Mouse (Mus musculus): ENCODE measurements around the gene Zdhhc20. TPM values are rescaled to one million over a fixed set of nuclear protein-coding genes. Genes with fewer than 3 reads are reported as not detected.

The Zdhhc20 gene
- total and polyA plus RNA-seq, 3 experiments = 4.6 to 11.4 TPM; not detected in 1

GRCm38 (mm10) chr14:57910501-57911068, 20.5 kb upstream of the Zdhhc20 start (continued):
- TF ChIP-seq JUND (IDR thresholded peaks at IDR 0.05; ENCODE audit: low read depth, low read length) (no peak), TBP (IDR thresholded peaks at IDR 0.05; ENCODE audit: low read depth, low read length) (no peak), NRF1 (IDR thresholded peaks at IDR 0.05; ENCODE audit: insufficient read depth, low read depth, low read length, poor library complexity, severe bottlenecking) (0 out of 2 replicates have a peak, but pooled peaks have one; percentile 26)

GRCm38 (mm10) chr14:57909297-57909696, 19.2 kb upstream of the Zdhhc20 start:
- no peaks in the 10 kb centered on the region for H3K9me3 ChIP-seq (replicated peaks; ENCODE audit: insufficient read depth, low read length)
- peaks cover 17 to 19% of the 10 kb centered on the region in 2 experiments for H3K4me1 ChIP-seq (ENCODE audit: control insufficient read depth in 1 of 2, insufficient read depth in 2 of 2, low read length in 2 of 2)
- H3K27ac ChIP-seq (ENCODE audit: control insufficient read depth, low read depth, low read length) = no peak overlapping the region
- H3K27me3 ChIP-seq (ENCODE audit: control insufficient read depth in 1 of 2, insufficient read depth in 2 of 2, low read length in 2 of 2) = no peaks in the 10 kb centered on the region
- DNase-seq (ENCODE audit: low read depth, low spot score) = no peak
- no peaks in the 10 kb centered on the region for H3K79me2 ChIP-seq (ENCODE audit: control insufficient read depth, insufficient read depth, low read length, poor library complexity)
- peaks cover 0 to 8% of the 10 kb centered on the region in 2 experiments; a peak in 2 of 4 replicates for H3K36me3 ChIP-seq (ENCODE audit: control insufficient read depth in 1 of 2, insufficient read depth in 2 of 2, low read length in 2 of 2)
- no peak overlapping the region for H3K4me3 ChIP-seq (ENCODE audit: control insufficient read depth in 1 of 2, insufficient read depth in 1 of 2, low read depth in 2 of 2, low read length in 2 of 2)
- no peak for TF ChIP-seq POLR2A (IDR thresholded peaks at IDR 0.05; ENCODE audit: control insufficient read depth in 1 of 2, insufficient read depth in 1 of 2, low read depth in 1 of 2, low read length in 2 of 2, poor library complexity in 1 of 2)
- TF ChIP-seq ZNF384 (IDR thresholded peaks at IDR 0.05; ENCODE audit: low read depth, low read length) = peak; percentile 77
- no peak overlapping the region for H3K9ac ChIP-seq (ENCODE audit: control insufficient read depth, low read depth, low read length, poor library complexity, severe bottlenecking)

GRCm38 (mm10) chr14:57908431-57908830, 18.4 kb upstream of the Zdhhc20 start:
- no peaks in the 10 kb centered on the region for H3K9me3 ChIP-seq (replicated peaks; ENCODE audit: insufficient read depth, low read length)
- H3K9ac ChIP-seq (ENCODE audit: control insufficient read depth, low read depth, low read length, poor library complexity, severe bottlenecking) = no peak overlapping the region
- H3K36me3 ChIP-seq (ENCODE audit: control insufficient read depth in 1 of 2, insufficient read depth in 2 of 2, low read length in 2 of 2) = peaks cover 0 to 8% of the 10 kb centered on the region in 2 experiments; a peak in 2 of 4 replicates
- DNase-seq (ENCODE audit: low read depth, low spot score) = peak; percentile 55
- no peaks in the 10 kb centered on the region for H3K79me2 ChIP-seq (ENCODE audit: control insufficient read depth, insufficient read depth, low read length, poor library complexity)
- H3K27ac ChIP-seq (ENCODE audit: control insufficient read depth, low read depth, low read length) = no peak overlapping the region
- H3K4me3 ChIP-seq (ENCODE audit: control insufficient read depth in 1 of 2, insufficient read depth in 1 of 2, low read depth in 2 of 2, low read length in 2 of 2) = no peak overlapping the region
- TF ChIP-seq KAT2A (conservative IDR thresholded peaks at IDR 0.05; ENCODE audit: low read depth, low read length) (no peak), SIN3A (IDR thresholded peaks at IDR 0.05; ENCODE audit: low read length) (peak; percentile 43; the same call in 1 of the 2 replicates), TBP (IDR thresholded peaks at IDR 0.05; ENCODE audit: low read depth, low read length) (peak; percentile 64; the same call in 1 of the 2 replicates), ETS1 (IDR thresholded peaks at IDR 0.05; ENCODE audit: low read depth, low read length) (no peak)
- no peaks in the 10 kb centered on the region for H3K27me3 ChIP-seq (ENCODE audit: control insufficient read depth in 1 of 2, insufficient read depth in 2 of 2, low read length in 2 of 2)
- peaks cover 17 to 19% of the 10 kb centered on the region in 2 experiments for H3K4me1 ChIP-seq (ENCODE audit: control insufficient read depth in 1 of 2, insufficient read depth in 2 of 2, low read length in 2 of 2)

GRCm38 (mm10) chr14:57901998-57902397, 11.9 kb upstream of the Zdhhc20 start:
- Histone ChIP-seq H3K79me2 (ENCODE audit: control insufficient read depth, insufficient read depth, low read length, poor library complexity) (no peaks in the 10 kb centered on the region), H3K9ac (ENCODE audit: control insufficient read depth, low read depth, low read length, poor library complexity, severe bottlenecking) (no peak overlapping the region), H3K36me3 (ENCODE audit: control insufficient read depth in 1 of 2, insufficient read depth in 2 of 2, low read length in 2 of 2) (no peaks in the 10 kb centered on the region), H3K9me3 (replicated peaks; ENCODE audit: insufficient read depth, low read length) (no peaks in the 10 kb centered on the region), H3K4me1 (ENCODE audit: control insufficient read depth in 1 of 2, insufficient read depth in 2 of 2, low read length in 2 of 2) (no peaks in the 10 kb centered on the region; a peak in 2 of 4 replicates), H3K4me3 (ENCODE audit: control insufficient read depth in 1 of 2, insufficient read depth in 1 of 2, low read depth in 2 of 2, low read length in 2 of 2) (no peak overlapping the region), H3K27me3 (ENCODE audit: control insufficient read depth in 1 of 2, insufficient read depth in 2 of 2, low read length in 2 of 2) (peaks cover 0 to 3% of the 10 kb centered on the region in 2 experiments; a peak in 1 of 4 replicates), H3K27ac (ENCODE audit: control insufficient read depth, low read depth, low read length) (no peak overlapping the region)
- TF ChIP-seq JUND (IDR thresholded peaks at IDR 0.05; ENCODE audit: low read depth, low read length) (no peak), USF1 (IDR thresholded peaks at IDR 0.05; ENCODE audit: low read depth, low read length) (no peak), MYC (IDR thresholded peaks at IDR 0.05; ENCODE audit: low read depth, low read length) (no peak), ELF1 (IDR thresholded peaks at IDR 0.05; ENCODE audit: low read depth, low read length) (no peak), KAT2A (conservative IDR thresholded peaks at IDR 0.05; ENCODE audit: low read depth, low read length) (no peak), POLR2AphosphoS5 (IDR thresholded peaks at IDR 0.05; ENCODE audit: borderline replicate concordance, low read depth, low read length) (no peak), POLR2A (IDR thresholded peaks at IDR 0.05; ENCODE audit: control insufficient read depth in 1 of 2, insufficient read depth in 1 of 2, low read depth in 1 of 2, low read length in 2 of 2, poor library complexity in 1 of 2) (no peak), MAZ (IDR thresholded peaks at IDR 0.05; ENCODE audit: low read depth, low read length) (no peak), RCOR1 (IDR thresholded peaks at IDR 0.05; ENCODE audit: low read depth, low read length) (no peak), CHD1 (IDR thresholded peaks at IDR 0.05; ENCODE audit: low read depth, low read length) (no peak), ZC3H11A (IDR thresholded peaks at IDR 0.05; ENCODE audit: low read depth, low read length) (no peak), TCF12 (IDR thresholded peaks at IDR 0.05; ENCODE audit: low read depth, low read length) (no peak), CHD2 (IDR thresholded peaks at IDR 0.05; ENCODE audit: low read length) (no peak), MYB (IDR thresholded peaks at IDR 0.05; ENCODE audit: low read depth, low read length) (no peak)
- DNase-seq (ENCODE audit: low read depth, low spot score) = no peak

All from MEL (cell line).